Mouse (Mus musculus): ENCODE measurements around the gene Tmbim4.

- TF ChIP-seq CTCF (IDR thresholded peaks at IDR 0.05; ENCODE audit: low read depth, low read length) (no peak), POLR2A (IDR thresholded peaks at IDR 0.05; ENCODE audit: insufficient read depth, low read length) (no peak), EP300 (IDR thresholded peaks at IDR 0.05; ENCODE audit: insufficient read depth, low read depth, low read length) (no peak)
Measured at GRCm38 (mm10) chr10:120239476-120239875, 38.1 kb downstream of the Tmbim4 start.
